Mouse (Mus musculus): Measurements from ENCODE around the gene Fgfr2.
"Not testable (repeated sequence)": the region's sequence is repeated elsewhere in the genome, so short reads cannot be mapped to it uniquely, and the experiment has no call there.

Fgfr2 gene

DNA sequence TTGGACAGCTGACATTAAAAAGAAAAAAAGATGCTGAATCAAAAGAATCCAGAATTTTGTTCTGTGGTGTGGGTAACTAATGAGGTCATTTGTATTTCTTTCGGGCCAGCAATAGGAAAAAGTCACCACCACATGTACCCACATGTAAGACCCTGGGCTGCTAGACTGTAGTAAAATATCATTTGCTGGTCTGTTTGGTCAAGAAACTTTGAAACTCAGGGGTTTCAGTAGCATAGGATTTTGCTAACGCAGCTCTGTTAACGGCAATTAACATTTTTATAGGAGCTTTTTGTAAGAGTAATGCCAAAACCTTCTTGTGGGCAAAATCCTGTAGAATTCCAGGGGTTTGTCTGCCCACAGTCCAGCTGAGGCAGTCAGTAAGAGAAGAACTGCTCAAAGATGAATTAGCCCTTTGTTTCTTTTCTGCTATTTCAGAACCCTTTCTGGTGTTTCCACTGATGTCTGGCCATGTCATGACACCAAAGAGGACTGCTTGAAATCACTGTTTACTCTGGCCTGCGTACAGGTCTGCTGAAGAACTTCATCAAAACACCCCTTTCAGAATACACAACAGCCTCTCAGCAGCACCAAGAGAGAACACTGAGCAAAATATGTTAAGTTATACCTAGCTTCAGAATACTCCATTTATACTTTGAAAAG lies 2667.4 kb downstream of the Fgfr2 start:
- no peak for DNase-seq

- DNase-seq, result no peak
Observed at GRCm38 (mm10) chr7:130454226-130454625, 2668.9 kb downstream of the Fgfr2 start.

GRCm38 (mm10) chr7:130435776-130436175 lies 2687.4 kb downstream of the Fgfr2 start:
- no peak for DNase-seq

GRCm38 (mm10) chr7:130432141-130432540 lies 2691.0 kb downstream of the Fgfr2 start:
- no peak for DNase-seq

- no peak for DNase-seq
Observed at GRCm38 (mm10) chr7:130426586-130426985, 2696.6 kb downstream of the Fgfr2 start.

- DNase-seq, result no peak
Observed at GRCm38 (mm10) chr7:130425991-130426390, 2697.2 kb downstream of the Fgfr2 start.

- DNase-seq, result no peak
Observed at GRCm38 (mm10) chr7:130419961-130420360, 2703.2 kb downstream of the Fgfr2 start.

GRCm38 (mm10) chr7:130407622-130408021 lies 2715.5 kb downstream of the Fgfr2 start:
- DNase-seq, result no peak

DNA sequence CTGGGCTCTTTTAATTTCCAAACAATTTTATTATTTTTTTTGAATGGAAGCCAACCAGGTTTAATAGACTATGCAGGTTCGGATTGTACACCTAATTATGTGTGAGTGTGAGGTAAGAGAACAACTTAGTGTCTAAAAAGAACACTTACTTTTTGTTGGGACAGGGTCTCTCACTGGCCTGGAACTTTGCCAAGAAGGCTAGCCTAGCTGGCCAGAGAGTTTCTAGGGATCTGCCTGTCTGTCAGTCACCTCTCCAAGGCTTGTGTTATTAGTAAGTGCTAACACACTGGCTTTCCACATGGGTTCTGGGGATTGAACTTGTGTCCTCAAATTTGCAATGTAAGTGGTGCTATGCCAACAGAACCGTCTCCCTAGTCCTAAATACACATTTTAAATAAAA lies 2719.8 kb downstream of the Fgfr2 start:
- DNase-seq, result no peak

GRCm38 (mm10) chr7:130394697-130395096 lies 2728.5 kb downstream of the Fgfr2 start:
- DNase-seq, result no peak

GRCm38 (mm10) chr7:130390060-130390459 lies 2733.1 kb downstream of the Fgfr2 start:
- not testable (repeated sequence) for DNase-seq

DNA sequence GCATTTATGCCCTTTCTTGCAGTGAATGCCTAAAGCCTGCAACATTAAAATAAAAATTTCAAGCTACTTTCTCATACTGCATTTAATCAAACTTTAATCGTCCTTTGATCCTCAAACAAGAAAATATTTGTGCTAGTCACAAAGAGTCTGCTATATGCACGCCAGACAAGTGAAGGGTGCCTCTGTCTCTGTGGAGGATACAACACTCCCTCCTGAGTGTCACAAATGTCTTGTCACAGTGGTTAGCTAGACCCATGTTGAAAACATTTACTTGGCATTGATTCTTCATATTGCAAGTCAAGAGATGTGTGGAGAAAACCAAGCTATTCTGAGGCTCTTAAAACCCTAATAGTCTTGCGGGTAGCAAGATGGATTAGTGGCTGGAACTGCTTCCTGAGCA lies 2736.8 kb downstream of the Fgfr2 start:
- no peak for DNase-seq

DNA sequence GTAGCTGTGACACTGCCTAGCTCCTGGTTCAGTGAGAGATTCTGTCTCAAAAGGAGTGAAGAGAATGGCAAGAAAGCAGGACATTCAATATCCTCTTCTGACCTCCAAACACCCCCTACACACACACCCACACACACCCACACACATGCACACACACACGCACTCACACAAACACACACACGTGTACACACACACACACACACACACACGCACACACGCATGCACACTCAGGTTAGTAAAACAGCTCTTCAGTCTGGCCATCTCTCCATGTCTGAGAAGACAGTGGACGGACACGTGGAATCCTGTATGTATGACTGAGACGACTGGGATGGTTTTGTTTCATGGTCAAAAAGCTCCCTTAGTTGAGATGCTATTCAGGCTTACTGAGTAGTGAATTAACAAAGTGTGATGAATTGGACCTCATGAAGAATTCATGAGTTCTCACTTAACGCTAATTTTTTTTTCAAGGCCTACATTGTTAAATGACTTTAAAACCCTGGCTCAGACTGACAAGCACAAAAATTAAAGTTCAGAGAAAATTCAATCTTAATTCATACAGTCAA lies 2737.3 kb downstream of the Fgfr2 start:
- no peak for DNase-seq

DNA sequence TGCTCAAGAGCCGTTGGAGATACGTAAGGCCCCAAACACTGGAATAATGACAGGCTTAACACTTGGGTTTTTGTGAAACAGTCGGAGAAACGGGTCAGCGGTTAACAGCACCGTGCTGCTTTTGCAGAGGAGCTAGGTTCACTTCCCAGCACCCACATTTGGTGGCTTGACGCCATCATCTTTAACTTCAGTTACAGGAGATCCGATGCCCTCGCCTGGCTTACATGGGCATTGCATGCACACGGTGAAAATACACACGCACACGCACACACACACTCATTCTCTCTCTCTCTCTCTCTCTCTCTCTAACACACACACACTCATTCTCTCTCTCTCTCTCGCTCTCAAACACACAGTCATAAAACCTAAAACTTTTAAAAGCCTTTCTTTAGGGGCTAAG lies 2741.0 kb downstream of the Fgfr2 start:
- DNase-seq, result no peak

GRCm38 (mm10) chr7:130381387-130381951 lies 2741.7 kb downstream of the Fgfr2 start:
- no peak for DNase-seq

DNA sequence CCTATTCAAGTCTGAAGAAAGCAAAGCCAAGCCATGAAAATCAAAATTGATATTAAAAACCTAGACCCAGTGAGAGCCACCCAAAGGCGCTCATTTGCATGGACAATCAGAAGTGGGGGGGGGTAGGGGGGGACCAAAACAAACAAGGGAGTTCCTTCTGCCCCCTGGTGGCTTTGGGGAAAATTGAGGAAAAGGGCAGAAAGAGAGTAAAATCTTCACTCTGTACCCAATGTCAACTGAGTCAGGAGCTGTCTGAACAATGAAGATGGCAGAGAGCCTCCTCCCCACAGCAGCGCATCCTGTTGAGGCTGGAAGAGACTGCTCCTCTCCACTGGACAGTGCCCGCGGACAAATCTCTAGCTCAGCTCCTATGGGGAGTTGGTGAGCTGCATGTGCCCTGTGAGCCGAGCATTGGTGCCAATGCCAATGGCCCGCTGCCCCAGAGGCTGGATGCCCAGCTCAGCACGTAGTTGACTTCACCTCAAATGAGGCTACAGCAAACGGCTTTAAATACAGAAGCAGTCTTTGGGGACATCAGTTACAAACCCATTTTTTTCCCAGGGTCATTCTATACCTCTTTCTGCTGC lies 2742.3 kb downstream of the Fgfr2 start:
- no peak for DNase-seq

DNA sequence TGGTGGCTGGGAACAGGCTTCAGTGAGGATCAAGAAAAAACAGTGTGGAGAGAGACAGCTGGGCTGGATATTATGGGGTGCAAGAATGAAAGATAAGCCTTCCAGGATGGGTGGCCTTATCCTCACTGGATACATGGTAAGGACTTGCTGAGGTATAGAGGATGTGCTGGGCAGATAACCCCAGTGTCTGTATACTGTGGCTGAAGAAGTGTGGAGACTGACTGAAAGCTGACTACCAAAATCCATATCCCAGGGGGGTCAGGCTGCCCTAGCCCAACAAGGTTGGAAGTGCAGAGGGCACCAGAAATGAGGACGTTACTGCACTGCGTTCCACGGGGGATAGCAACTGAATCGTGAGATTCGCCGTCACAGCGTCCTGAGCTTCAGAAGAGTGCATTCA lies 2742.8 kb downstream of the Fgfr2 start:
- DNase-seq, result no peak

DNA sequence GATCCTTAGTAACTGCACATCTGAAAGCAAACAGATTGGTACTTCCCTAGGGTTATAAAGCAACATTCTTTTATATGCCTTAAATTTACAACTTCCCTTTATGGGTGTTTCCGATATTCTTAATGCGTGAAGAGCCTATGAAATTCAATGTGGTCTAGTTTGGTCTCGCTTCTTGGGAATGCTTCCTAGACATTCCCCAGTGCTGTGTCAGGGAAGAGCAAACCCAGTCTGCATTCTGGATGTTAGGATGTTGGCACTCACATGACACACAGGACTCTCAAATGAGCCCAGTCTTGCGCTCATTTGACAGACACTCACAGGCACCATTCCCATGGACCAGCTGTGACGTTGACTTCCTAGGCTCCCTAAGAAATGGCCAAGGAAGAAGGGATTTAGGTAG lies 2743.3 kb downstream of the Fgfr2 start:
- DNase-seq, result no peak

- no peak for DNase-seq
Observed at GRCm38 (mm10) chr7:130378308-130378707, 2744.8 kb downstream of the Fgfr2 start.

DNA sequence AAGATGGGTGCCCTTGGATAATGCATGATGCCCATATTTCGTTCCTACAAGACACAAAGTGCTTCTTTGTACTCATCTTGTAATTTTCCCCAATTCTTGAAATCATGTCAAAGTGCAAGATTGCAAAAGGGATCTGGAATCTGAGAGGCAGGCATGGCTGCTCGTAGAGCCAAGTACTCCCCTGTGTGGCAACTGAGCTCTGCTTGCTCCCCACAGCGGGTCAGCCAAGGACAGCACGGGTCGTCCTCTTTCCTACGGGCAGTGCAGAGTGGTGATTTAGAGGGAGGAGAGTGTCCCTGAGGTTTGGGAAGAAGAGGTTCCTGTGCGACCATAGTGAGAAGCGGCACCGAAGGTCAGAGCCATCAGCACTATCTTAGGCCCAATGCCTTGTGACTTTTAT lies 2748.8 kb downstream of the Fgfr2 start:
- no peak for DNase-seq

DNA sequence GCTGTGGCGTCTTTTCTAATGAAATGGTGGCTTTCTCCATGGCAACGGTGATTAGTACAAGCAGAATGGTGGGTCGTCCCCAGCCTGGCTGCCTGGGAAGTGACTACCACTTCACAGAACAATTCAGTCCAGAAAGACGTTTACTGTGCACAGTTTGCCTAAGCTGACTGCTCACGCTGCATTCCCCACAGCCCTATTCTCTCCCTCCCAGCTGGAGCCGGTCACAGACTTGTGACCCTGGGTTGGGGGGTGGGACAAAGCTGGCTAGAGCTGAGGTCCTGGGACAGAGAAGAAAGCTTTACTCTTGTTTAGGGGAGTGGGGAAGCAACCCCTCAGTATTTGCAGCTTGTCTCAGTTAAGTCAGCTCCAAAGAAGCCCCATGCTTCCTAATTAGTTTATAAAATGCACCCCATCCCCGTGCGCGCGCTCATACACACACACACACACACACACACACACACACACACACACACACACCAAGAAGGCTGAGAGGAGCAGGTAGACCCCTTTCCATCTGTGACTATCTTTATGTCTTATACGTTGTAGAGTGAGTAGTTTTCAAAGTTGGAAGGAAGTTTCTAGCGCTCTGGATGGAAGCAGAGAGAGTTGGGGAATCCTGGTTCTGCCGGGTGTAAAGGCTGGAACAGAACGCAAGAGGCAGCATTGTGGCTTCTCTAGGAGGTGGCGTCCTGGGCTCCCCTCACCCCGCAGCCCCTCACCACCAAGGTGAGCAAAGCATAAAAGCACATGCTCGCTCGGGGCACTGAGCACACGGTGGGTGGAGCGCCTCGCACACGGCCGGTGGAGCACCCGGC lies 2754.1 kb downstream of the Fgfr2 start:
- DNase-seq, result peak; percentile 13

DNA sequence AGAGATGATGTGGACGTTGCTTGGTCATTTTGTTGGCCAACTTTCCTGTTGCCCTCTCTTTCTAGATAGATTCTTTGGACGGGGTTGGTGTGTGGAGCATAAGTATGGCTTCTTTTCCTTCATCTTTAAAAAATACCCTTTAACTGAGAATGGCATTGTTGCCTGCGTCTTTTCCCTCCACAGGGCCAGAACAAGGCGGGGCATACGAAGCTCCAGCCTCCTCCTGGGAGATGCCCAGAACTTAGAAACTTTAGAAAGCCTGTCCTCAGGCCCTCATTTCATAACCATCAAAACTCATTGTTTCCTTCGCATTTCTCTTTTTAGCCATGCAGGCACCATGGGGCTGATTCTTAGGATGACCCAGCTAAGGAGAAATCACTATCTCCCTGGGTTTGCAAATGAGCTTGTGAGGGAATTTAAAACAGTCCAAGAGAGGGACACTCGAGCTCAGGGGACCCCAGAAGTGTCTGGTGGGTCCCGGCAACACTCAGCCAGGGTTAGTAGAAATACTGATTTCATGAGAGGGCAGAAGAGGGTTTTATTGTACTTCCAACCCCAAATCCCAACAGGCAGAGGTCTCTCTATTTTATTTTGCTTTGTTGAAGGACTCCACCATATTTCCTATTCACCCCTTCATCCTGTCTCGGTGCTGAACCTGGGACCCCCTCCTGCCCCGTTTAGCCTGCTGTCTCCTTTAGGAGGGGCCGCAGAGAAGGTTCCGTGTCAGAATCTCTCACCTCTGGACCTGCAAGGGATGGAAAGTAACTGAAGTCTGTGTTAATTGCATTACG lies 2754.9 kb downstream of the Fgfr2 start:
- DNase-seq, result no peak

Data from right cerebral cortex, postnatal 4 days (tissue).